Mouse (Mus musculus): ENCODE data around the gene Il22ra1.

Il22ra1 gene

GRCm38 (mm10) chr4:135771592-135771991 is 43.6 kb downstream of the Il22ra1 start:
- no peak for DNase-seq

DNA sequence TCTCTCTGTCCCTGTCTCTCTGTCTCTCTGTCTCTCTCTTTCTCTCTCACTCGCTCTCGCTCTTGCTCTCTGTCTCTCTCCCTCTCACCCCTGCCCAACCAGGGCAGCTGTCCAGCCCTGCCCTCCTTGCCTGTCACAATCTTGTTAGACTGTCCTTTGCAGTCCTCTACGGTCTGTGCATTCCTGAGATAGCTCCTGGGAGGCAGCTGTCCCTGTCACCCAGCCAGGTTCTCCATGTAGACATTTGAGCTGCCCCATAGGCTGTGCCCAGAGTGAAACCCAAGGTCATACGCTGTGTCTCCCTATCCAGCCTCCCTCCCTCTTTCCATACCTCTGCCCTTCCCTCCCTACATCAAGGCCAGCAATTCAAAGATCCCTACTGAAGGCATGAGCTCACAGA is 44.7 kb downstream of the Il22ra1 start:
- DNase-seq: no peak

GRCm38 (mm10) chr4:135774496-135774895 is 46.5 kb downstream of the Il22ra1 start:
- no peak for DNase-seq

- no peak for DNase-seq
Observed at GRCm38 (mm10) chr4:135776850-135777249, 48.9 kb downstream of the Il22ra1 start.

GRCm38 (mm10) chr4:135779661-135780060 is 51.7 kb downstream of the Il22ra1 start:
- no peak for DNase-seq

DNA sequence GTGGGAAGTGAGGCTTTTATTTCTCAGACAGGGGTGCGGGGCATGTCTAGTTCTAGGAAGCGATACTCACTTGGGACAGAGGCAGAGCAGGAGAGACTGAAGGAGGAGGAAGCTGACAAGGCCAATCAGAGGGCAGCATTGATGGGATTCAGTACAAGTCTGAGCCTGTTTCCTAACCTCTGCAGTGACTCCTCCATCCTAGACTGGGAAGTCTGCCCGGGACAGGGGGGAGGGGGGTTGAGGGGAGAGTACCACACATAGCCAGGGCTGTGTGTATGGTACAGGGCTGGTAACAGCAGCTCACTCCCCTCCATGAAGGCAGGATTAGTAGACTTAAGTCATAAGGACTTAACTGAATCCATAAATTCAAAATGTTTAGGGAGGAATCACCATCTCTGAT is 52.3 kb downstream of the Il22ra1 start:
- no peak for DNase-seq

DNA sequence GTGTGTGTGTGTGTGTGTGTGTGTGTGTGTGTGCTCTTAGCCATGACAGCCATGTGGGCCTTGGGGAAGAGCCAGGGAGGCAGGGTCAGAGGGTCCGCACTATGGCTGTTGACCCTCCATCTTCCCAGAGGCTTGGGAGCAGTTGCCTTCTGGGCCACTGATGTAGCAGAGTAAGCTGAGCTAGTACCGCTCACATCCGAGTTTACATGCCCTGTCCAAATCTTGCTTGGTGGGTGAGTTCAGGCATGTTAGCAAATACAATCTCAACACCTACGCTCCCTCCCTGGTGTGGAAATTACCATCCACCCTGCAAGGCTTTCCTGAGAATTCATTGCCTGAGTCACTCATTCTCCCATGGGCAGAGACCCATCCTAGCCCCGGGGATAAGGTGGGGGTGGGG is 53.3 kb downstream of the Il22ra1 start:
- no peak for DNase-seq

DNA sequence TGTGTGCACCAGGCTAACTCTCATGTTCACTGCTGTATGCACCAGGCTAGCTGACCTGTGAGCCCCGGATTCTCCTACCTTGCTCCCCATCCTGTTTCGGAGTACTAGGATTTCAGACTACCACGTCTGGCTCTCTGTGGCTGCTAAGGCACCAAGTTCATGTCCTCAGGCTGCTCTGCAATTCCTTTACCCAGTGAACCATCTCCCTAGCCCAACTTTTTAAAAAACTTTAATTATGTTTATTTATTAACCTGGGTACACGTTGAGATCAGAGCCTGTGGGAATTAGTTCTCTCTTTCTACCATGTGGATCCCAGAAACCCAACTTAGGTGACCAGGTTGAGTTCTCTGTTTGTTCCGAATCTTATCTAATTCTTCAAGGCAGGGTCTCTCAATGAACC is 58.6 kb downstream of the Il22ra1 start:
- DNase-seq: peak; percentile 56

GRCm38 (mm10) chr4:135787271-135787670 is 59.3 kb downstream of the Il22ra1 start:
- peak; percentile 61 for DNase-seq

GRCm38 (mm10) chr4:135789135-135789534 is 61.2 kb downstream of the Il22ra1 start:
- no peak for DNase-seq

DNA sequence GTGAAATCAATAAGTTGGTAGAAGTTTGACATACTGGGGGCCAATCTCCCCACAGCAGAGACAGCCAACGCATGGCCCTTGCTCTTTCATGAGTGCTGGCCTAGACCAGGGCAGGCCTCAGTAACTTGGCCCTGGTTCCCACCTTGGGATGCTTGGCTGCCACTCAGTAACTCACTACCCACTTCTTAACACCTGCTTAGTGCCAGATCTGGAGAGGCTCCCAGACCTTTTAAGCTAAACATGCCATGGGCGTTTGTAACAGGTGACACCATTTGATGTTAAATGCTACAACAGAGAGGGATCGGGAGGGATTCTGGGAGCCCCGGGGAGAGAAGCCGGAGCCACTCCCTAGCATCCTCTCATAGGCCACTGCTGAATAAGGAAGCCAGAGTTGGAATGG is 64.8 kb downstream of the Il22ra1 start:
- DNase-seq: no peak

DNA sequence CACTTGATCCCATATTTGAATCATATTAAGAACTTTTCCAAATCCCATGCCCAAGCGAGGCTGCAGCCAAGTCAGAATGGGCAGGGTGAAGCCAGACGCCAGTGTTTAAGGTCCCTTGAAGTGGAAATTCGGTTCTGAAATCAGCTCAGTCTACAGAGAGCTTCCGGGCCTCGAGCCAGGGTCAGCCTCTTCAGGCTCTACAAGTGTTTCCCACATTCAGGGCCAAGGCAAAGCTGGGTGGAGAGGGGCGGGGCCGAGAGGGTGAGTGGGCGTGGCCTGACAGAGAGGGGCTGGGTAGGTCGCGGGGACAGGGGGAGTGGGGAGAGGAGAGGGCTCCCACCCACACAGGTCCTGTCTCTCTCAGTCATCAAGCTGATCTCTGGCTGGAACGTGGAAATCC is 70.0 kb downstream of the Il22ra1 start:
- no peak for DNase-seq

DNA sequence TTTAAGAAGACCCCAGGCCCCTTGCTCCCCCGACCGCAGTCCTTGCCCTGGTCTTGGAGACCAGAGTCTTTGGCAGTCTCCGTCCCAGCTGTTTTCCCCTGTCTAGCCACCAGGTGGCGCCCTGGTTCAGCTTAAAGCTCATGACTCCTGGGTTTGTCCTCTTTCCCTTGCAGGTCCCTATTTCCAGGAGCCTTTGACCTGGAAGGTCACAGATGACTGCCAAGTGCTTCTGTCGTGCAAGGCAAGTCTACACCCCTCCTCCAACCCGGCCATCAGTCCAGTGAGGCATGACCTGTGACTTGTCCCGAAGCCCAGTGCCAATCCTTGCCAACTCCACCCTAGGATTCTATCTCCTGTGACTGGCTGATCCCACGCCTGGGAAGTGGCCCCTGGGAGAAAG is 73.6 kb downstream of the Il22ra1 start:
- DNase-seq: peak; percentile 98

Measured in kidney, adult 9 months (tissue).